Mouse (Mus musculus): ENCODE measurements around the gene Relch. TPM values are rescaled to one million over a fixed set of nuclear protein-coding genes. Genes with fewer than 3 reads are reported as not detected.
"Not testable (repeated sequence)": the region's sequence is repeated elsewhere in the genome, so short reads cannot be mapped to it uniquely, and the experiment has no call there.

Relch gene
- total RNA-seq, 1 experiment, result 40.1 TPM

DNA sequence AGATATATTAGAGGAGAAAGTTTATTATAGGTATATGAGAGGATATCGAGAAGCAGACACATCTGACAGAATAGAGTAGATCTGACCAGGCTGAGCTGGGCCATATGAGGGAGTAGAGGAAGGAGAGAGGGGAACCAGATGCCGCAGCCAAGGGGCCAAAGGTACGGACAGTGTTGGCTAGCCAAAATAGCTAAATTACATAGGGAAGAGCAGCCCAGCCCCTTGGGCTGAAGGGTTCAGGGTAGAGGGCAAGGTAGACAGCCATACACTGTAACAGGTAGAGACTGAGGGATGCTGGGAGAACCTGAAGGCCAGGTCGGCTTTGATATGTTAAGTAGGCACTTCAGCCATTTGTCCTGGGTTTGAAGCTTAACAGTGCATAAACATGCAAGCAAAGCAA lies 95.1 kb downstream of the Relch start:
- DNase-seq (ENCODE audit: low read depth, low spot score), result no peak
- no peaks in the 10 kb centered on the region for H3K36me3 ChIP-seq (ENCODE audit: control insufficient read depth, insufficient read depth, low read length, poor library complexity, severe bottlenecking)
- no peak for TF ChIP-seq ZC3H11A (IDR thresholded peaks at IDR 0.05; ENCODE audit: borderline replicate concordance, low read depth, low read length)
- no peak for TF ChIP-seq CHD2 (IDR thresholded peaks at IDR 0.05; ENCODE audit: low read depth, low read length)
- TF ChIP-seq ZNF384 (IDR thresholded peaks at IDR 0.05; ENCODE audit: low read depth, low read length), result no peak
- no peak for TF ChIP-seq MAFK (IDR thresholded peaks at IDR 0.05; ENCODE audit: insufficient read depth, low read depth, low read length)
- no peak for TF ChIP-seq HCFC1 (IDR thresholded peaks at IDR 0.05; ENCODE audit: borderline replicate concordance, insufficient read depth, low read length)
- no peak overlapping the region for H3K4me3 ChIP-seq (ENCODE audit: insufficient read depth in 1 of 2, low read depth in 1 of 2, low read length in 2 of 2, poor library complexity in 1 of 2, severe bottlenecking in 1 of 2)
- 0 out of 2 replicates have a peak, but pooled peaks cover 2% of the 10 kb centered on the region for H3K9me3 ChIP-seq (ENCODE audit: control insufficient read depth, insufficient read depth, low read depth, low read length)
- H3K4me1 ChIP-seq (ENCODE audit: control insufficient read depth in 2 of 2, insufficient read depth in 2 of 2, low read length in 2 of 2, poor library complexity in 1 of 2), result peaks cover 0 to 2% of the 10 kb centered on the region in 2 experiments; a peak in 1 of 4 replicates
- H3K27ac ChIP-seq (ENCODE audit: insufficient read depth, low read depth, low read length, poor library complexity, severe bottlenecking), result no peak overlapping the region
- H3K9ac ChIP-seq (ENCODE audit: insufficient read depth, low read depth, low read length, poor library complexity, severe bottlenecking), result no peak overlapping the region
- in situ Hi-C loops (cut with MboI; ENCODE audit: low sequenced_read_pairs in 2 of 2, unreplicated experiment in 2 of 2), result no loop called here

- H3K4me1 ChIP-seq (ENCODE audit: control insufficient read depth in 2 of 2, insufficient read depth in 2 of 2, low read length in 2 of 2, poor library complexity in 1 of 2), result peaks cover 0 to 2% of the 10 kb centered on the region in 2 experiments; a peak in 1 of 4 replicates
- no peak for DNase-seq (ENCODE audit: low read depth, low spot score)
- TF ChIP-seq ZNF384 (IDR thresholded peaks at IDR 0.05; ENCODE audit: low read depth, low read length) (no peak), CHD2 (IDR thresholded peaks at IDR 0.05; ENCODE audit: low read depth, low read length) (no peak), ZC3H11A (IDR thresholded peaks at IDR 0.05; ENCODE audit: borderline replicate concordance, low read depth, low read length) (no peak), HCFC1 (IDR thresholded peaks at IDR 0.05; ENCODE audit: borderline replicate concordance, insufficient read depth, low read length) (no peak), MAFK (IDR thresholded peaks at IDR 0.05; ENCODE audit: insufficient read depth, low read depth, low read length) (no peak)
Observed at GRCm38 (mm10) chr1:105759422-105760165, 95.9 kb downstream of the Relch start.

DNA sequence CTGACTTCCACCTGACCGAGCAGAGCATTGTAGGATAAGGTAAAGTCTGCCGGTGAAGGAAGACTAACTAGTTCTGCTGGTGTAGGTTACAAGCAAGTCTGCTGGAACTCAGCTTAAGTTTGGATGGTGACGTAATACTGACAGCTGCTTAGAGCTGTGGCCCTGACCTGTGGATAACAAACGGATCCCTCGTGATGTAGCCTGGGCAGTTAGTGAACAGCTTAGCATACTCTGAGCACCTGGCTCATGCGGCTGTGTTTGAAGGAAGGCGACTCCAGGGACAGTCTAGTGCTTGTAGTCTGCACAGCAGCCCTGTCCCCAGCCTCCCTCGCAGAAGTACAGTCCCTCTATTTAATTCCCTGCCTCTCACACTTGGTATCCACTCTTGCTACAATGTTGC lies 101.9 kb downstream of the Relch start:
- Histone ChIP-seq H3K36me3 (ENCODE audit: control insufficient read depth, insufficient read depth, low read length, poor library complexity, severe bottlenecking) (no peaks in the 10 kb centered on the region), H3K9ac (ENCODE audit: insufficient read depth, low read depth, low read length, poor library complexity, severe bottlenecking) (no peak overlapping the region), H3K4me3 (ENCODE audit: insufficient read depth in 1 of 2, low read depth in 1 of 2, low read length in 2 of 2, poor library complexity in 1 of 2, severe bottlenecking in 1 of 2) (no peak overlapping the region), H3K4me1 (ENCODE audit: control insufficient read depth in 2 of 2, insufficient read depth in 2 of 2, low read length in 2 of 2, poor library complexity in 1 of 2) (no peaks in the 10 kb centered on the region), H3K27ac (ENCODE audit: insufficient read depth, low read depth, low read length, poor library complexity, severe bottlenecking) (no peak overlapping the region), H3K9me3 (ENCODE audit: control insufficient read depth, insufficient read depth, low read depth, low read length) (0 out of 2 replicates have a peak, but pooled peaks cover 2% of the 10 kb centered on the region)
- in situ Hi-C loops (cut with MboI; ENCODE audit: low sequenced_read_pairs in 2 of 2, unreplicated experiment in 2 of 2), result no loop called here
- no peak for TF ChIP-seq ZNF384 (IDR thresholded peaks at IDR 0.05; ENCODE audit: low read depth, low read length)
- no peak for TF ChIP-seq MAFK (IDR thresholded peaks at IDR 0.05; ENCODE audit: insufficient read depth, low read depth, low read length)
- no peak for TF ChIP-seq HCFC1 (IDR thresholded peaks at IDR 0.05; ENCODE audit: borderline replicate concordance, insufficient read depth, low read length)
- no peak for TF ChIP-seq CHD2 (IDR thresholded peaks at IDR 0.05; ENCODE audit: low read depth, low read length)
- no peak for TF ChIP-seq ZC3H11A (IDR thresholded peaks at IDR 0.05; ENCODE audit: borderline replicate concordance, low read depth, low read length)
- no peak for DNase-seq (ENCODE audit: low read depth, low spot score)

More at GRCm38 (mm10) chr1:105759422-105760165, 95.9 kb downstream of the Relch start:
- no peak overlapping the region for H3K27ac ChIP-seq (ENCODE audit: insufficient read depth, low read depth, low read length, poor library complexity, severe bottlenecking)
- H3K9me3 ChIP-seq (ENCODE audit: control insufficient read depth, insufficient read depth, low read depth, low read length), result 0 out of 2 replicates have a peak, but pooled peaks cover 2% of the 10 kb centered on the region
- no peak overlapping the region for H3K4me3 ChIP-seq (ENCODE audit: insufficient read depth in 1 of 2, low read depth in 1 of 2, low read length in 2 of 2, poor library complexity in 1 of 2, severe bottlenecking in 1 of 2)
- no peaks in the 10 kb centered on the region for H3K36me3 ChIP-seq (ENCODE audit: control insufficient read depth, insufficient read depth, low read length, poor library complexity, severe bottlenecking)
- in situ Hi-C loops (cut with MboI; ENCODE audit: low sequenced_read_pairs in 2 of 2, unreplicated experiment in 2 of 2), result no loop called here
- no peak overlapping the region for H3K9ac ChIP-seq (ENCODE audit: insufficient read depth, low read depth, low read length, poor library complexity, severe bottlenecking)

DNA sequence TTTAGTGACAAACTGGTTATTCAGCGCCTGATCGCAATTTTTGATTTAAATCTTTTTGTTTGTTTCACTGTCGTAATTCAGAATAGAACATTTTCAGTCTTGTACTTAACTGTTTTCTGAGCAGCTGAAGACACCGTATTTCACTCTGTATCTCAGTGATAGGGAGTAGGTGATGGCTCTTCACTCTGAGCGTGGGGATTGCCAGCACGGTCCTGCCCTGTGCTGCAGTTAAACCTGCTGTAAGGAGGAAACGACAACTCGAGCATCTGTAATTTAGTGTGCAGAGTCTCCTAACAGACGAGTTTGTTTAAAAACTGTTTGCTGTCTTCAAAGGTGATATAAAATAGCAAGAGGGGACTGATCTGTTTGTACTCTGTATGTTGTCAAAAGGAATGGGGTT lies 102.4 kb downstream of the Relch start:
- in situ Hi-C loops (cut with MboI; ENCODE audit: low sequenced_read_pairs in 2 of 2, unreplicated experiment in 2 of 2); H3K36me3 ChIP-seq (ENCODE audit: control insufficient read depth, insufficient read depth, low read length, poor library complexity, severe bottlenecking); H3K9me3 ChIP-seq (ENCODE audit: control insufficient read depth, insufficient read depth, low read depth, low read length); DNase-seq (ENCODE audit: low read depth, low spot score); H3K9ac ChIP-seq (ENCODE audit: insufficient read depth, low read depth, low read length, poor library complexity, severe bottlenecking); H3K27ac ChIP-seq (ENCODE audit: insufficient read depth, low read depth, low read length, poor library complexity, severe bottlenecking); H3K4me3 ChIP-seq (ENCODE audit: insufficient read depth in 1 of 2, low read depth in 1 of 2, low read length in 2 of 2, poor library complexity in 1 of 2, severe bottlenecking in 1 of 2); H3K4me1 ChIP-seq (ENCODE audit: control insufficient read depth in 2 of 2, insufficient read depth in 2 of 2, low read length in 2 of 2, poor library complexity in 1 of 2): not testable (repeated sequence)

All from ES-E14 (cell line).